Mouse (Mus musculus) layer of hippocampus, postnatal 25 days (tissue): ENCODE measurements around the gene Thrsp. TPM values are rescaled to one million over a fixed set of nuclear protein-coding genes. Genes with fewer than 3 reads are reported as not detected.

Experiments
- DNase-seq, 2 experiments: peaks; one replicate each; pipeline ENCODE4 v3.0.0; 2022; ENCODE audit warnings: mixed read lengths in 2 of 2, low spot score in 1 of 2; ENCODE audit errors: extremely low spot score in 1 of 2
- total RNA-seq, 2 experiments: library from RNA; stranded (reverse); gene quantifications; 2 replicates each; pipeline ENCODE4 v1.2.3; 2021

Thrsp gene
- total RNA-seq, 2 experiments from 2014 or later, result 29.9 to 41.8 TPM

- no peak for DNase-seq
These were observed 1.6 kb upstream of the Thrsp start for GRCm38 (mm10) chr7:97419163-97419562.

- no peak for DNase-seq
These were observed 1.2 kb upstream of the Thrsp start for GRCm38 (mm10) chr7:97418717-97419116.

- DNase-seq, result no peak
These were observed 1.1 kb downstream of the Thrsp start for GRCm38 (mm10) chr7:97416473-97416872.

- no peak for DNase-seq
These were observed 2.4 kb downstream of the Thrsp start for GRCm38 (mm10) chr7:97414915-97415687.

- DNase-seq, result no peak
These were observed 3.1 kb downstream of the Thrsp start for GRCm38 (mm10) chr7:97414426-97414825.

- no peak for DNase-seq
These were observed 3.5 kb downstream of the Thrsp start for GRCm38 (mm10) chr7:97413981-97414380.

- no peak for DNase-seq
These were observed 6.0 kb downstream of the Thrsp start for GRCm38 (mm10) chr7:97411575-97411974.

GRCm38 (mm10) chr7:97411106-97411505 is 6.4 kb downstream of the Thrsp start:
- DNase-seq, result no peak

- DNase-seq, result no peak
These were observed 10.4 kb downstream of the Thrsp start for GRCm38 (mm10) chr7:97407145-97407544.

- DNase-seq, result peak; percentile 51 to 75
These were observed 17.4 kb downstream of the Thrsp start, which contains the start of gene Ndufc2 for GRCm38 (mm10) chr7:97399960-97400715. Gene Ndufc2 (plus strand): TSS chr7:97400003.

GRCm38 (mm10) chr7:97398943-97399342 is 18.6 kb downstream of the Thrsp start:
- DNase-seq, result no peak

GRCm38 (mm10) chr7:97394375-97394774 is 23.2 kb downstream of the Thrsp start:
- no peak for DNase-seq

- DNase-seq, result no peak
These were observed 25.5 kb downstream of the Thrsp start for GRCm38 (mm10) chr7:97392079-97392445.

- no peak for DNase-seq
These were observed 26.0 kb downstream of the Thrsp start for GRCm38 (mm10) chr7:97391293-97392078.

- no peak for DNase-seq
These were observed 29.0 kb downstream of the Thrsp start for GRCm38 (mm10) chr7:97388541-97388940.

GRCm38 (mm10) chr7:97387561-97388147 is 29.9 kb downstream of the Thrsp start:
- no peak for DNase-seq

GRCm38 (mm10) chr7:97386806-97387370 is 30.6 kb downstream of the Thrsp start:
- DNase-seq, result peak; percentile 61 to 67

- DNase-seq, result no peak
These were observed 31.3 kb downstream of the Thrsp start for GRCm38 (mm10) chr7:97386106-97386805.

GRCm38 (mm10) chr7:97383496-97384132 is 33.9 kb downstream of the Thrsp start:
- DNase-seq, result no peak
